Mouse (Mus musculus) bone marrow, adult 2 months (tissue): ENCODE data around the gene Cfd.

ENCODE experiments used
- CTCF ChIP-seq: fragments of 200-500 bp; IDR thresholded peaks from 2 replicates; pipeline ENCODE4 v1.5.1; 2011; ENCODE audit warnings: low read length, control low read depth; ENCODE audit not compliant: control insufficient read depth, insufficient read depth
- POLR2A ChIP-seq: fragments of 200-500 bp; IDR thresholded peaks from 2 replicates; pipeline ENCODE4 v1.6.1; 2011; ENCODE audit warnings: low read depth, mild to moderate bottlenecking, control low read depth, low read length, borderline replicate concordance; ENCODE audit not compliant: control insufficient read depth

GRCm38 (mm10) chr10:79861230-79862048 lies 29.2 kb upstream of the Cfd start:
- TF ChIP-seq CTCF (no peak), POLR2A (0 out of 2 replicates have a peak, but pooled peaks have one; percentile 19)
